Mouse (Mus musculus) kidney, adult 9 months (tissue): ENCODE results near the gene Pgs1.

Experiments
- DNase-seq: peaks from one replicate; pipeline ENCODE4 v3.0.0; 2022

The Pgs1 gene

GRCm38 (mm10) chr11:118058872-118059271 is 72.8 kb downstream of the Pgs1 start:
- DNase-seq: no peak

GRCm38 (mm10) chr11:118060038-118060437 is 73.9 kb downstream of the Pgs1 start:
- no peak for DNase-seq

GRCm38 (mm10) chr11:118067588-118067987 is 81.5 kb downstream of the Pgs1 start:
- DNase-seq: no peak

- DNase-seq: no peak
Measured at GRCm38 (mm10) chr11:118068812-118069332, 82.8 kb downstream of the Pgs1 start.

- no peak for DNase-seq
Measured at GRCm38 (mm10) chr11:118071227-118071912, 85.3 kb downstream of the Pgs1 start.
